Mouse (Mus musculus) neural tube, embryonic 14.5 days (tissue): Measurements from ENCODE around the gene Zfp354b. TPM values are rescaled to one million over a fixed set of nuclear protein-coding genes. Genes with fewer than 3 reads are reported as not detected.
A peak's percentile ranks its signal among the peaks of the same experiment; 100 is the strongest.

Experiments used
- ATAC-seq: fragments of 200-750 bp; cut with Nextera tagmentation; 2 replicates; pipeline ENCODE4 v1.8.0; 2017; ENCODE audit warnings: low read depth, mild to moderate bottlenecking, moderate TSS enrichment, moderate library complexity
- H3K27ac ChIP-seq: fragments of 300-500 bp; sonication (generic); 2 replicates; pipeline ENCODE4 v1.5.1; 2014; ENCODE audit warnings: low read depth, mild to moderate bottlenecking, control low read depth, low read length, moderate library complexity, mixed read lengths
- H3K27me3 ChIP-seq: fragments of 300-500 bp; sonication (generic); 2 replicates; pipeline ENCODE4 v1.6.1; 2014; ENCODE audit warnings: low read length; ENCODE audit not compliant: control insufficient read depth, insufficient read depth
- H3K36me3 ChIP-seq: fragments of 300-500 bp; sonication (generic); 2 replicates; pipeline ENCODE4 v1.6.1; 2014; ENCODE audit warnings: low read length, mixed read lengths; ENCODE audit not compliant: control insufficient read depth, insufficient read depth
- H3K4me1 ChIP-seq: fragments of 300-500 bp; sonication (generic); 2 replicates; pipeline ENCODE4 v1.6.1; 2014; ENCODE audit warnings: low read length; ENCODE audit not compliant: control insufficient read depth, insufficient read depth
- H3K4me2 ChIP-seq: fragments of 300-500 bp; sonication (generic); 2 replicates; pipeline ENCODE4 v1.6.1; 2014; ENCODE audit warnings: mild to moderate bottlenecking, low read depth, low read length, control low read depth
- H3K4me3 ChIP-seq: fragments of 300-500 bp; sonication (generic); 2 replicates; pipeline ENCODE4 v1.5.1; 2014; ENCODE audit warnings: low read depth, low read length, control low read depth, mixed read lengths
- H3K9ac ChIP-seq: fragments of 300-500 bp; sonication (generic); replicated peaks from 2 replicates; pipeline ENCODE4 v1.6.1; 2014; ENCODE audit warnings: low read depth, mild to moderate bottlenecking, control low read depth, low read length, mixed read lengths
- H3K9me3 ChIP-seq: fragments of 300-500 bp; sonication (generic); 2 replicates; pipeline ENCODE4 v1.6.1; 2016; ENCODE audit warnings: low read length; ENCODE audit not compliant: control insufficient read depth
- WGBS: fragments of 180-500 bp; shearing (Covaris S2); extraction: QIAGEN DNeasy Blood & Tissue Kit; methylation state at CpG from one replicate; pipeline ENCODE4 v1.1.7; 2014; 5-methylcytosine and 5-hydroxymethylcytosine counted together
- polyA plus RNA-seq: library from polyadenylated mRNA; unstranded; fragments of >200 nt; fragmentation: Nextera tagmentation; extraction: Ambion mirVana; gene quantifications from 2 replicates; pipeline ENCODE4 v1.2.1, GENCODE M21; 2014

Zfp354b gene
- 5.0 TPM in 2 replicates for polyA plus RNA-seq

- peak within 1 kb of the TSS; percentile 72 for H3K9ac ChIP-seq
- peak within 1 kb of the TSS; percentile 83 for H3K27ac ChIP-seq
- H3K9me3 ChIP-seq, result no peaks in the 10 kb centered on the region
- peak within 1 kb of the TSS; percentile 62 for H3K4me3 ChIP-seq
- no peaks in the 10 kb centered on the region for H3K36me3 ChIP-seq
- 1% methylated on average over 18 of the region's 18 CpGs for WGBS
- H3K4me1 ChIP-seq, result 0 out of 2 replicates have a peak, but pooled peaks cover 5% of the 10 kb centered on the region
- H3K27me3 ChIP-seq, result no peaks in the 10 kb centered on the region
- H3K4me2 ChIP-seq, result peak within 1 kb of the TSS; percentile 95
- ATAC-seq, result peak; percentile 97
These were observed at the start of gene Zfp354b for GRCm38 (mm10) chr11:50931451-50931866. Gene Zfp354b (minus strand): TSS chr11:50931633.

GRCm38 (mm10) chr11:50977216-50977615 is 45.8 kb upstream of the Zfp354b start:
- H3K4me2 ChIP-seq, result no peak overlapping the region
- H3K4me3 ChIP-seq, result no peak overlapping the region
- no peak for ATAC-seq
- no peaks in the 10 kb centered on the region for H3K27me3 ChIP-seq
- no peak overlapping the region for H3K9ac ChIP-seq
- no peaks in the 10 kb centered on the region for H3K36me3 ChIP-seq
- no peaks in the 10 kb centered on the region for H3K4me1 ChIP-seq
- H3K9me3 ChIP-seq, result no peaks in the 10 kb centered on the region
- 70% methylated on average over 4 of the region's 4 CpGs for WGBS
- no peak overlapping the region for H3K27ac ChIP-seq

- 87% methylated on average over 11 of the region's 11 CpGs for WGBS
- Histone ChIP-seq H3K4me1 (no peaks in the 10 kb centered on the region), H3K36me3 (no peaks in the 10 kb centered on the region), H3K4me2 (no peak within 1 kb of the TSS), H3K27ac (no peak within 1 kb of the TSS), H3K9me3 (no peaks in the 10 kb centered on the region), H3K9ac (no peak within 1 kb of the TSS), H3K27me3 (no peaks in the 10 kb centered on the region), H3K4me3 (no peak within 1 kb of the TSS)
- no peak for ATAC-seq
These were observed 34.8 kb upstream of the Zfp354b start, which contains the start of gene Olfr1378 for GRCm38 (mm10) chr11:50966230-50966629. Gene Olfr1378 (plus strand): TSS chr11:50966530.

DNA sequence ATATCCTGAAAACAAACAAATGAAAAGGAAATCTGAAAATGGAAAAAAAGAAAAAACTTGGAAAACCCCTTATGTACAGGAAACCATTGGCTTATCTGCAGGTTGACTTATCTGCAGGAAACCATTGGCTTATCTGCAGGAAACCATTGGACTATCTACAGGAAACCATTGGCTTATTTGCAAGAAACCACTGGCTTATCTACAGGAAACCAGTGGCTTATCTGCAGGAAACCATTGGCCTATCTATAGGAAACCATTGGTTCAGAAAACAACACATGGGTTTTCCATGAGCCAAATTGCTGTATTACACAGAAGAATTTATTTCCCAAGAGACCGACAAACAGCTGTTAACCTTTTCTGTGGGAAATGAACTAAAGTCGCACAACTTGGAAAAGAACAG is 33.5 kb upstream of the Zfp354b start:
- H3K4me3 ChIP-seq, result no peak overlapping the region
- H3K9ac ChIP-seq, result no peak overlapping the region
- H3K4me1 ChIP-seq, result no peaks in the 10 kb centered on the region
- no peak overlapping the region for H3K4me2 ChIP-seq
- H3K27me3 ChIP-seq, result no peaks in the 10 kb centered on the region
- no peak overlapping the region for H3K27ac ChIP-seq
- WGBS, result 79% methylated on average over 2 of the region's 2 CpGs
- ATAC-seq, result no peak
- no peaks in the 10 kb centered on the region for H3K36me3 ChIP-seq
- no peaks in the 10 kb centered on the region for H3K9me3 ChIP-seq

DNA sequence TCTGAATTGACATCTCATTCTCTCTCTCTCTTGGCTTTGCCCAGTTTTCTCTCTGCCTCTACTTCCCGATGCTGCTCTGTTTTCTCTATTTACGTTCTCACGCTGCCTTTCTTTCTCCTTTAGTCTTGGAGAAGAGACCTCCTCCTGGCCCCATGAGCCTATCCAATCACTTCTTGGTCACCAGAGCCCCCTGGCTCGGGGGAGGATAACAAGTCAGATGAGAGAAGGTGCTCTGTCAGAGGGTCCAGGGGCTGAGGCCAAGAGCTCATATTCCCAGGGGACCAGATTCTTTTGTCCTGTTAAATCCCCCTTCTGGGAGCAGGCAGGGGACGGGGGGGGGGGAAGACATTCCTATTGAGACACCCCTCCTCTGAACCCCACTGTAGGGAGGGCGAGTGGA is 22.2 kb upstream of the Zfp354b start, which contains the start of gene Prop1:
Gene Prop1 (minus strand): TSS at position 101 of the 400 bp plus-strand sequence.
- Histone ChIP-seq H3K4me1 (no peaks in the 10 kb centered on the region), H3K4me3 (no peak within 1 kb of the TSS), H3K9ac (no peak within 1 kb of the TSS), H3K4me2 (no peak within 1 kb of the TSS), H3K36me3 (no peaks in the 10 kb centered on the region), H3K27ac (no peak within 1 kb of the TSS), H3K9me3 (no peaks in the 10 kb centered on the region), H3K27me3 (no peaks in the 10 kb centered on the region)
- WGBS, result 68% methylated on average over 6 of the region's 6 CpGs
- no peak for ATAC-seq

DNA sequence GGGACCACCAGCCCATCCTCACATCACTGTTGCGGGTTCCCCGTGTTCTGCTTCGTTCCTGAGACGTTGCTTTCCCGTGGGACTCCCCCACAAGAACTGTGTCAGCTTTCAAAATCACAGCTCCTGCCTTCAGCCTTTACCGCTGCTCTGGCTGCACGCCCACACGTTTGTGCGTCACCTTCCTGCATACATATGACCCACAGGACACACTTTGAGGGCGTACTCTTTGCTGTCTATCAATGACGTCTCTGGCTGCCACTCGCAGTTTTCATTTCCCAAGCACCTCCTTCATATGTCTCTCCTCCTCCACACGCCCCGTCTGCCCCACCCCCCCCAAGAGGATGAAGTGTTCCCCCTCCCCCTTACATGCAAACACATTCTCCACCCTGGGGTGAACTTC is 20.9 kb upstream of the Zfp354b start:
- no peaks in the 10 kb centered on the region for H3K9me3 ChIP-seq
- H3K4me1 ChIP-seq, result no peaks in the 10 kb centered on the region
- H3K4me3 ChIP-seq, result no peak overlapping the region
- H3K36me3 ChIP-seq, result no peaks in the 10 kb centered on the region
- no peak overlapping the region for H3K9ac ChIP-seq
- no peaks in the 10 kb centered on the region for H3K27me3 ChIP-seq
- no peak overlapping the region for H3K27ac ChIP-seq
- 82% methylated on average over 14 of the region's 14 CpGs for WGBS
- ATAC-seq, result no peak
- H3K4me2 ChIP-seq, result no peak overlapping the region

GRCm38 (mm10) chr11:50943506-50943905 is 12.1 kb upstream of the Zfp354b start, which contains the start of gene 4933414I15Rik:
Gene 4933414I15Rik (minus strand): TSS chr11:50943765.
- WGBS, result 83% methylated on average over 14 of the region's 14 CpGs
- no peak within 1 kb of the TSS for H3K4me3 ChIP-seq
- H3K36me3 ChIP-seq, result no peaks in the 10 kb centered on the region
- H3K27me3 ChIP-seq, result no peaks in the 10 kb centered on the region
- H3K27ac ChIP-seq, result no peak within 1 kb of the TSS
- ATAC-seq, result no peak
- no peak within 1 kb of the TSS for H3K4me2 ChIP-seq
- no peaks in the 10 kb centered on the region for H3K4me1 ChIP-seq
- H3K9me3 ChIP-seq, result no peaks in the 10 kb centered on the region
- H3K9ac ChIP-seq, result no peak within 1 kb of the TSS

- Histone ChIP-seq H3K4me1 (no peaks in the 10 kb centered on the region), H3K9ac (no peak overlapping the region), H3K4me3 (no peak overlapping the region), H3K36me3 (no peaks in the 10 kb centered on the region), H3K27me3 (no peaks in the 10 kb centered on the region), H3K27ac (no peak overlapping the region), H3K9me3 (no peaks in the 10 kb centered on the region), H3K4me2 (no peak overlapping the region)
- ATAC-seq, result no peak
- WGBS, result 77% methylated on average over 12 of the region's 12 CpGs
These were observed 11.0 kb upstream of the Zfp354b start for GRCm38 (mm10) chr11:50942386-50942785.

DNA sequence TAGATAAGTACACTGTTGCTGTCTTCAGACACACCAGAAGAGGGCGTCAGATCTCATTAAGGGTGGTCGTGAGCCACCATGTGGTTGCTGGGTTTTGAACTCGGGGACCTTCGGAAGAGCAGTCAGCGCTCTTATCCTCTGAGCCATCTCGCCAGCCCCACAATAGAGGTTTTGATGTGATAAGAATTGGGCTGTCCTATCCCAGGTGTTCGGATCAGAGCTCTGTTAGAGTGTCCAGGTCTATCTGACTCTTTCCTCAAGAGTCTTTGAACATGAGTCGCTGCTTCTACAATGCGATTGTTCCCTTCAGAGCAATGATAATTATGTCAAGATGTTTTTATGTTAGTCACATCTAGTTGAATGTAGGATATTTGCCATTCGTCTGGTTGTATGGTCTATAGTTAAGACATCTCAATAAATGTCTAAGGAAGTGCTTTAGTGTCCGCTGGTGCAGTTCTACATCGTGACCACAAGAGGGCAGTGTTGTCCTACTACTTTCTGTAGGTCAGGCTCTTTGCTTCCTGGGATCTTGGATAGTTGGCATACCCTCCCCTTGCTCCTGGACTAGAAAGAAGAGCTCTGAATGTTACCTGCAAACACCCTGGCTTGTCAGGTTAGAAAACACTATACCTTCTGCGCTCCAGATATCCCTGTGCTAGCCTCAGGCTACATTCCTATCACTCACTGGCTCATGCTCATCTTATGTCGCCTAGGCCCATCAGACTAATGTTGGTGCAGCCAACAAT is 8.4 kb upstream of the Zfp354b start:
- H3K9me3 ChIP-seq, result no peaks in the 10 kb centered on the region
- no peak overlapping the region for H3K27ac ChIP-seq
- no peaks in the 10 kb centered on the region for H3K36me3 ChIP-seq
- no peak overlapping the region for H3K9ac ChIP-seq
- no peak overlapping the region for H3K4me2 ChIP-seq
- ATAC-seq, result peak; percentile 81
- 38% methylated on average over 14 of the region's 14 CpGs for WGBS
- no peaks in the 10 kb centered on the region for H3K27me3 ChIP-seq
- H3K4me1 ChIP-seq, result no peaks in the 10 kb centered on the region
- H3K4me3 ChIP-seq, result no peak overlapping the region
